Mouse (Mus musculus) myocyte (in vitro differentiated cells): ENCODE results near the gene Gm20767.
"Not testable (repeated sequence)": the region's sequence is repeated elsewhere in the genome, so short reads cannot be mapped to it uniquely, and the experiment has no call there.

ENCODE experiments used
- E2F4 ChIP-seq: IDR thresholded peaks from one replicate; pipeline ENCODE4 v1.6.1; 2011; ENCODE audit warnings: mild to moderate bottlenecking, control low read depth, moderate library complexity; ENCODE audit not compliant: insufficient read depth
- MAX ChIP-seq: IDR thresholded peaks from one replicate; pipeline ENCODE4 v1.6.1; 2011; ENCODE audit warnings: low read depth, mild to moderate bottlenecking, control low read depth
- POLR2A ChIP-seq: IDR thresholded peaks from one replicate; pipeline ENCODE4 v1.6.1; 2011; ENCODE audit warnings: low read depth, mild to moderate bottlenecking, control low read depth, moderate library complexity; ENCODE audit not compliant: insufficient read length
- POLR2AphosphoS2 ChIP-seq: IDR thresholded peaks from one replicate; pipeline ENCODE4 v1.6.1; 2011; ENCODE audit warnings: low read depth, control low read depth; ENCODE audit not compliant: insufficient read length
- REST ChIP-seq: IDR thresholded peaks from one replicate; pipeline ENCODE4 v1.6.1; 2011; ENCODE audit warnings: mild to moderate bottlenecking, control low read depth, moderate library complexity; ENCODE audit not compliant: insufficient read depth, insufficient read length

DNA sequence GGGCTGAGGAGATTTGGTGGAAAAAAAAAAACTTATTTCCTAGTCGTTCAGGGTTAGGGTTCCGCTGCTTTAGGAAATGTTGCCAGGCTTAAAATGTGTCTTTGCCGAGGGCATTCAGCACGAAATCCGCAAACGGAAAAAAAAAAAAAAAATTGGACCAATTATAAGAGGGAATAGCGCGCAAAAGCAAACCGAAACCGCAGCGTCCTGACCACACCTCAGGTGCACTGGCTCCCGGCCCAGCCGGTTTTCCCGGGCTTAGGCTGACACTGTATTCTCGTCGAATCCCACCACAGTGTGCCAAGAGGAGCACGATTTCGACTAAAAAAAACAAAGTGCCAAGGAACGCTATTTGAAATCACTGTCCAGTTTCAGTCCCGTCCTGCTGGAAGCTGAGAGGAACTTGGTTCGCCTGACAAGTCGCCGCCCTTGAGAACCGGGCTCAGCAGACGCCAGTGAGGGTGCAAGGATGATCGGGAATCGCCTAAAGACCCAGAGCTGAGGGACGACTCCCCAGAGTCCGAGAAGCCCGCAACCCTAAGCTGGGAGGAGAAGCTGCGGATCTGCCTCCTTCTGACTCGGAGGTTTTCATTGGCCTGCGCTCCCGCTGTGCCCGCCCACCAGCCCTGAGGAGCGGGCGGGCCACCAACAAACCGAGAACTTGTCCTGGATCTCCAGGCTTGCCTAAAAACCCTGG is 43.7 kb upstream of the Gm20767 start:
- not testable (repeated sequence) for TF ChIP-seq MAX, POLR2AphosphoS2, POLR2A, REST, E2F4
